Mouse (Mus musculus) neutrophil, adult 83 days (primary cell): Measurements from ENCODE around the gene Gabrg2. TPM values are rescaled to one million over a fixed set of nuclear protein-coding genes. Genes with fewer than 3 reads are reported as not detected.

Experiments
- total RNA-seq, 2 experiments: library from RNA; stranded (reverse); gene quantifications; one replicate each; pipeline ENCODE4 v1.2.4; 2023

Gabrg2 gene
- total RNA-seq = not detected

GRCm38 (mm10) chr11:42000190-42001098 is at the start of gene Gabrg2:
Gene Gabrg2 (minus strand): TSS chr11:42000857.

Other genes with a start within 250 kb of the Gabrg2 start
- gene Gabra1, start 182.1 kb upstream of the Gabrg2 start, total RNA-seq = not detected